Mouse (Mus musculus) lung, adult 2 months (tissue): ENCODE measurements around the gene Ttf2. TPM values are rescaled to one million over a fixed set of nuclear protein-coding genes. Genes with fewer than 3 reads are reported as not detected.
A peak's percentile ranks its signal among the peaks of the same experiment; 100 is the strongest.

Source experiments
- DNase-seq: peaks from one replicate; pipeline ENCODE4 v3.0.0; 2022
- H3K4me1 ChIP-seq: fragments of 200-500 bp; 2 replicates; pipeline ENCODE4 v1.6.1; 2011; ENCODE audit warnings: low read length; ENCODE audit not compliant: control insufficient read depth, insufficient read depth
- H3K4me3 ChIP-seq: fragments of 200-500 bp; replicated peaks from 2 replicates; pipeline ENCODE3; 2011; ENCODE audit warnings: low read depth, mild to moderate bottlenecking, control low read depth, low read length; ENCODE audit errors: extremely low read depth
- CTCF ChIP-seq: fragments of 200-500 bp; IDR thresholded peaks from 2 replicates; pipeline ENCODE4 v1.5.1; 2011; ENCODE audit warnings: mild to moderate bottlenecking, low read length, control low read depth; ENCODE audit not compliant: insufficient read depth
- POLR2A ChIP-seq: fragments of 200-500 bp; IDR thresholded peaks from 2 replicates; pipeline ENCODE4 v1.6.1; 2011; ENCODE audit warnings: low read depth, mild to moderate bottlenecking, control low read depth, low read length, borderline replicate concordance; ENCODE audit errors: extremely low read depth
- WGBS: fragments of 180-500 bp; shearing (Covaris S2); methylation state at CpG from one replicate; pipeline ENCODE4 v1.1.7; 2018; 5-methylcytosine and 5-hydroxymethylcytosine counted together
- polyA plus RNA-seq: library from polyadenylated mRNA; depleted of rRNA; stranded (reverse); fragments of >200 nt; gene quantifications from 2 replicates; pipeline ENCODE4 v1.2.3, GENCODE M21; 2012

The Ttf2 gene
- polyA plus RNA-seq, 1 experiment, result 3.0 TPM

- WGBS, result 70% methylated on average over 5 of the region's 5 CpGs
- TF ChIP-seq CTCF (no peak), POLR2A (no peak)
- H3K4me3 ChIP-seq, result no peak overlapping the region
- 0 out of 2 replicates have a peak, but pooled peaks cover 2% of the 10 kb centered on the region for H3K4me1 ChIP-seq
- DNase-seq, result no peak
These were observed 37.8 kb upstream of the Ttf2 start for GRCm38 (mm10) chr3:101007112-101007782.

- H3K4me1 ChIP-seq, result no peaks in the 10 kb centered on the region
- no peak overlapping the region for H3K4me3 ChIP-seq
- no peak for DNase-seq
- WGBS, result 72% methylated on average over 6 of the region's 6 CpGs
- TF ChIP-seq CTCF (no peak), POLR2A (no peak)
These were observed 35.9 kb upstream of the Ttf2 start for GRCm38 (mm10) chr3:101005392-101005791.

- Histone ChIP-seq H3K4me1 (peaks cover 2% of the 10 kb centered on the region; the same call in 1 of the 2 replicates), H3K4me3 (no peak overlapping the region)
- WGBS, result 75% methylated on average over 15 of the region's 15 CpGs
- DNase-seq, result no peak
- TF ChIP-seq POLR2A, result no peak
- TF ChIP-seq CTCF, result no peak
These were observed 34.3 kb upstream of the Ttf2 start for GRCm38 (mm10) chr3:101003575-101004356.

GRCm38 (mm10) chr3:100999732-101000131 lies 30.3 kb upstream of the Ttf2 start:
- WGBS, result 33% methylated on average over 2 of the region's 2 CpGs
- Histone ChIP-seq H3K4me3 (no peak overlapping the region), H3K4me1 (peaks cover 8% of the 10 kb centered on the region)
- no peak for TF ChIP-seq POLR2A
- TF ChIP-seq CTCF, result no peak
- DNase-seq, result no peak

- WGBS, result 19% methylated on average over 6 of the region's 6 CpGs
- TF ChIP-seq POLR2A (no peak), CTCF (peak; percentile 94)
- Histone ChIP-seq H3K4me1 (peaks cover 12% of the 10 kb centered on the region), H3K4me3 (no peak overlapping the region)
- DNase-seq, result peak; percentile 72
These were observed 29.5 kb upstream of the Ttf2 start for GRCm38 (mm10) chr3:100998904-100999340.

- peak; percentile 72 for DNase-seq
- no peak overlapping the region for H3K4me3 ChIP-seq
These were observed 28.5 kb upstream of the Ttf2 start for GRCm38 (mm10) chr3:100997785-100998570.

GRCm38 (mm10) chr3:100994252-100994651 lies 24.8 kb upstream of the Ttf2 start:
- DNase-seq, result no peak

More at GRCm38 (mm10) chr3:100997785-100998570, 28.5 kb upstream of the Ttf2 start:
- 35% methylated on average over 10 of the region's 10 CpGs for WGBS
- TF ChIP-seq POLR2A (no peak), CTCF (no peak)
- H3K4me1 ChIP-seq, result peaks cover 19% of the 10 kb centered on the region

GRCm38 (mm10) chr3:100993718-100994117 lies 24.3 kb upstream of the Ttf2 start:
- DNase-seq, result peak; percentile 50
- TF ChIP-seq CTCF, result no peak
- TF ChIP-seq POLR2A, result peak; percentile 31; the same call in 1 of the 2 replicates
- WGBS, result 10% methylated on average over 15 of the region's 15 CpGs
- peak overlapping the region; percentile 53 for H3K4me3 ChIP-seq
- H3K4me1 ChIP-seq, result peaks cover 17% of the 10 kb centered on the region

More at GRCm38 (mm10) chr3:100994252-100994651, 24.8 kb upstream of the Ttf2 start:
- peaks cover 19% of the 10 kb centered on the region for H3K4me1 ChIP-seq
- 84% methylated on average over 4 of the region's 4 CpGs for WGBS
- TF ChIP-seq POLR2A (no peak), CTCF (no peak)
- H3K4me3 ChIP-seq, result no peak overlapping the region

- Histone ChIP-seq H3K4me1 (peaks cover 16% of the 10 kb centered on the region), H3K4me3 (no peak overlapping the region)
- WGBS, result 57% methylated on average over 7 of the region's 7 CpGs
- DNase-seq, result no peak
- no peak for TF ChIP-seq CTCF
- TF ChIP-seq POLR2A, result no peak
These were observed 23.7 kb upstream of the Ttf2 start for GRCm38 (mm10) chr3:100993158-100993557.
